Mouse (Mus musculus) ES-E14 (cell line): ENCODE measurements at regions not wholly inside any gene's neighbourhood (a gene's known extent, or its start where the extent isn't known, plus 50 kb on each side); places are given as distances from the start of the nearest gene placed in this dataset.

Source experiments
- CHD2 ChIP-seq: IDR thresholded peaks from 2 replicates; pipeline ENCODE4 v1.6.1; 2014; ENCODE audit warnings: mild to moderate bottlenecking, low read depth, low read length, inconsistent platforms
- HCFC1 ChIP-seq: IDR thresholded peaks from 2 replicates; pipeline ENCODE4 v1.6.1; 2012; ENCODE audit warnings: low read length, inconsistent platforms, borderline replicate concordance; ENCODE audit not compliant: insufficient read depth
- MAFK ChIP-seq: IDR thresholded peaks from 2 replicates; pipeline ENCODE4 v1.6.1; 2014; ENCODE audit warnings: mild to moderate bottlenecking, low read depth, low read length, inconsistent platforms; ENCODE audit not compliant: insufficient read depth
- ZC3H11A ChIP-seq: IDR thresholded peaks from 2 replicates; pipeline ENCODE4 v1.6.1; 2012; ENCODE audit warnings: low read depth, mild to moderate bottlenecking, inconsistent platforms, low read length, borderline replicate concordance
- ZNF384 ChIP-seq: IDR thresholded peaks from 2 replicates; pipeline ENCODE4 v1.6.1; 2012; ENCODE audit warnings: low read depth, low read length, inconsistent platforms

- TF ChIP-seq HCFC1, result no peak
- TF ChIP-seq ZC3H11A, result no peak
- TF ChIP-seq MAFK, result no peak
- TF ChIP-seq ZNF384, result no peak
- TF ChIP-seq CHD2, result no peak
Observed at GRCm38 (mm10) chr5:125985356-125985755, 453.8 kb downstream of the Tmem132b start.
